Mouse (Mus musculus) midbrain, embryonic 12.5 days (tissue): Measurements from ENCODE around the gene Slc35a5. TPM values are rescaled to one million over a fixed set of nuclear protein-coding genes. Genes with fewer than 3 reads are reported as not detected.

Experiments used
- ATAC-seq: fragments of 200-750 bp; cut with Nextera tagmentation; 2 replicates; pipeline ENCODE4 v1.8.0; 2017; ENCODE audit warnings: low read depth, moderate TSS enrichment, moderate library complexity; ENCODE audit not compliant: low FRiP score
- H3K27ac ChIP-seq: fragments of 300-500 bp; sonication (generic); replicated peaks from 2 replicates; pipeline ENCODE4 v1.5.1; 2016; ENCODE audit warnings: mild to moderate bottlenecking
- H3K27me3 ChIP-seq: fragments of 300-500 bp; sonication (generic); 2 replicates; pipeline ENCODE4 v1.6.1; 2016; ENCODE audit warnings: mild to moderate bottlenecking
- H3K36me3 ChIP-seq: fragments of 300-500 bp; sonication (generic); 2 replicates; pipeline ENCODE4 v1.6.1; 2016
- H3K4me1 ChIP-seq: fragments of 300-500 bp; sonication (generic); 2 replicates; pipeline ENCODE4 v1.6.1; 2016
- H3K4me2 ChIP-seq: fragments of 300-500 bp; sonication (generic); replicated peaks from 2 replicates; pipeline ENCODE4 v1.6.1; 2016; ENCODE audit warnings: mild to moderate bottlenecking, moderate library complexity
- H3K4me3 ChIP-seq: fragments of 300-500 bp; sonication (generic); 2 replicates; pipeline ENCODE4 v1.5.1; 2016; ENCODE audit warnings: mild to moderate bottlenecking
- H3K9ac ChIP-seq: fragments of 300-500 bp; sonication (generic); replicated peaks from 2 replicates; pipeline ENCODE4 v1.6.1; 2016; ENCODE audit warnings: mild to moderate bottlenecking, moderate library complexity
- H3K9me3 ChIP-seq: fragments of 300-500 bp; sonication (generic); 2 replicates; pipeline ENCODE4 v1.6.1; 2016; ENCODE audit warnings: mild to moderate bottlenecking
- WGBS: fragments of 180-500 bp; shearing (Covaris S2); methylation state at CpG from one replicate; pipeline ENCODE4 v1.1.7; 2016; 5-methylcytosine and 5-hydroxymethylcytosine counted together
- polyA plus RNA-seq: library from polyadenylated mRNA; unstranded; fragments of >200 nt; fragmentation: Nextera tagmentation; extraction: Ambion mirVana; gene quantifications from 2 replicates; pipeline ENCODE4 v1.2.1, GENCODE M21; 2016

Slc35a5 gene
- polyA plus RNA-seq, 1 experiment from 2014 or later: 20.4 TPM

GRCm38 (mm10) chr16:45108203-45108878 is 50.2 kb downstream of the Slc35a5 start:
- H3K4me3 ChIP-seq: no peak overlapping the region
- H3K27ac ChIP-seq: no peak overlapping the region
- no peaks in the 10 kb centered on the region for H3K4me1 ChIP-seq
- H3K4me2 ChIP-seq: no peak overlapping the region
- H3K36me3 ChIP-seq: no peaks in the 10 kb centered on the region
- H3K9ac ChIP-seq: no peak overlapping the region
- WGBS: 76% methylated on average over 5 of the region's 5 CpGs
- H3K27me3 ChIP-seq: no peaks in the 10 kb centered on the region
- no peaks in the 10 kb centered on the region for H3K9me3 ChIP-seq
- no peak for ATAC-seq

- no peaks in the 10 kb centered on the region for H3K4me1 ChIP-seq
- H3K9ac ChIP-seq: no peak overlapping the region
- H3K9me3 ChIP-seq: no peaks in the 10 kb centered on the region
- no peak overlapping the region for H3K4me3 ChIP-seq
- H3K36me3 ChIP-seq: no peaks in the 10 kb centered on the region
- no peak for ATAC-seq
- no peak overlapping the region for H3K4me2 ChIP-seq
- no peaks in the 10 kb centered on the region for H3K27me3 ChIP-seq
- no peak overlapping the region for H3K27ac ChIP-seq
- WGBS: 79% methylated on average over 3 of the region's 3 CpGs
Measured at GRCm38 (mm10) chr16:45104993-45105392, 53.5 kb downstream of the Slc35a5 start.

GRCm38 (mm10) chr16:45100892-45101291 is 57.6 kb downstream of the Slc35a5 start:
- no peak overlapping the region for H3K27ac ChIP-seq
- H3K4me3 ChIP-seq: no peak overlapping the region
- H3K36me3 ChIP-seq: no peaks in the 10 kb centered on the region
- H3K4me1 ChIP-seq: 0 out of 2 replicates have a peak, but pooled peaks cover 2% of the 10 kb centered on the region
- no peaks in the 10 kb centered on the region for H3K27me3 ChIP-seq
- H3K9ac ChIP-seq: no peak overlapping the region
- WGBS: 85% methylated on average over 3 of the region's 3 CpGs
- H3K4me2 ChIP-seq: no peak overlapping the region
- no peaks in the 10 kb centered on the region for H3K9me3 ChIP-seq
- ATAC-seq: no peak

- H3K4me2 ChIP-seq: no peak overlapping the region
- no peak for ATAC-seq
Measured at GRCm38 (mm10) chr16:45098886-45099210, 59.7 kb downstream of the Slc35a5 start.

GRCm38 (mm10) chr16:45098186-45098885 is 60.2 kb downstream of the Slc35a5 start:
- Histone ChIP-seq H3K4me1 (peaks cover 10% of the 10 kb centered on the region), H3K9me3 (no peaks in the 10 kb centered on the region), H3K36me3 (no peaks in the 10 kb centered on the region), H3K4me2 (no peak overlapping the region), H3K27me3 (no peaks in the 10 kb centered on the region), H3K27ac (no peak overlapping the region), H3K9ac (no peak overlapping the region), H3K4me3 (no peak overlapping the region)
- ATAC-seq: no peak
- WGBS: 73% methylated on average over 10 of the region's 10 CpGs

More at GRCm38 (mm10) chr16:45098886-45099210, 59.7 kb downstream of the Slc35a5 start:
- no peak overlapping the region for H3K9ac ChIP-seq
- WGBS: 76% methylated on average over 6 of the region's 6 CpGs
- H3K9me3 ChIP-seq: no peaks in the 10 kb centered on the region
- no peak overlapping the region for H3K27ac ChIP-seq
- no peak overlapping the region for H3K4me3 ChIP-seq
- H3K36me3 ChIP-seq: no peaks in the 10 kb centered on the region
- peaks cover 8% of the 10 kb centered on the region for H3K4me1 ChIP-seq
- H3K27me3 ChIP-seq: no peaks in the 10 kb centered on the region

GRCm38 (mm10) chr16:45097467-45097866 is 61.0 kb downstream of the Slc35a5 start:
- Histone ChIP-seq H3K9me3 (no peaks in the 10 kb centered on the region), H3K27me3 (no peaks in the 10 kb centered on the region), H3K36me3 (no peaks in the 10 kb centered on the region), H3K9ac (no peak overlapping the region), H3K4me3 (no peak overlapping the region), H3K4me2 (no peak overlapping the region), H3K4me1 (peaks cover 13% of the 10 kb centered on the region), H3K27ac (no peak overlapping the region)
- WGBS: 93% methylated on average over 2 of the region's 2 CpGs
- no peak for ATAC-seq

- Histone ChIP-seq H3K4me3 (no peak overlapping the region), H3K4me1 (peaks cover 13% of the 10 kb centered on the region), H3K36me3 (no peaks in the 10 kb centered on the region), H3K27ac (no peak overlapping the region), H3K9ac (no peak overlapping the region), H3K27me3 (no peaks in the 10 kb centered on the region), H3K9me3 (no peaks in the 10 kb centered on the region), H3K4me2 (no peak overlapping the region)
- WGBS: 91% methylated on average over 26 of the region's 26 CpGs
- no peak for ATAC-seq
Measured at GRCm38 (mm10) chr16:45095561-45096482, 62.7 kb downstream of the Slc35a5 start.

- ATAC-seq: no peak
- WGBS: 93% methylated on average over 13 of the region's 13 CpGs
Measured at GRCm38 (mm10) chr16:45095030-45095429, 63.5 kb downstream of the Slc35a5 start.

GRCm38 (mm10) chr16:45094136-45094756 is 64.3 kb downstream of the Slc35a5 start:
- peak overlapping the region; percentile 51 for H3K9ac ChIP-seq
- WGBS: 10% methylated on average over 9 of the region's 9 CpGs
- no peak overlapping the region for H3K27ac ChIP-seq
- no peaks in the 10 kb centered on the region for H3K9me3 ChIP-seq
- no peaks in the 10 kb centered on the region for H3K27me3 ChIP-seq
- H3K4me2 ChIP-seq: peak overlapping the region; percentile 51
- H3K36me3 ChIP-seq: no peaks in the 10 kb centered on the region
- H3K4me3 ChIP-seq: peak overlapping the region; percentile 31
- peaks cover 13% of the 10 kb centered on the region for H3K4me1 ChIP-seq
- ATAC-seq: peak; percentile 55; the same call in 1 of the 2 replicates

More at GRCm38 (mm10) chr16:45095030-45095429, 63.5 kb downstream of the Slc35a5 start:
- no peaks in the 10 kb centered on the region for H3K9me3 ChIP-seq
- H3K36me3 ChIP-seq: no peaks in the 10 kb centered on the region
- H3K27me3 ChIP-seq: no peaks in the 10 kb centered on the region
- H3K4me3 ChIP-seq: no peak overlapping the region
- H3K27ac ChIP-seq: no peak overlapping the region
- peaks cover 13% of the 10 kb centered on the region for H3K4me1 ChIP-seq
- H3K9ac ChIP-seq: no peak overlapping the region
- no peak overlapping the region for H3K4me2 ChIP-seq

- H3K27me3 ChIP-seq: no peaks in the 10 kb centered on the region
- peaks cover 11% of the 10 kb centered on the region for H3K4me1 ChIP-seq
- H3K4me2 ChIP-seq: peak within 1 kb of the TSS; percentile 51
- no peaks in the 10 kb centered on the region for H3K36me3 ChIP-seq
- peak within 1 kb of the TSS; percentile 51 for H3K9ac ChIP-seq
- no peaks in the 10 kb centered on the region for H3K9me3 ChIP-seq
- 39% methylated on average over 6 of the region's 6 CpGs for WGBS
- no peak for ATAC-seq
- H3K27ac ChIP-seq: no peak within 1 kb of the TSS
- H3K4me3 ChIP-seq: peak within 1 kb of the TSS; percentile 31
Measured at GRCm38 (mm10) chr16:45093137-45093731, 65.3 kb downstream of the Slc35a5 start, which contains the start of gene Ccdc80. Gene Ccdc80 (plus strand): TSS chr16:45093402.

- Histone ChIP-seq H3K4me1 (peaks cover 11% of the 10 kb centered on the region), H3K27ac (no peak overlapping the region), H3K27me3 (no peaks in the 10 kb centered on the region), H3K9ac (no peak overlapping the region), H3K9me3 (no peaks in the 10 kb centered on the region), H3K4me3 (no peak overlapping the region), H3K4me2 (no peak overlapping the region), H3K36me3 (no peaks in the 10 kb centered on the region)
- peak; percentile 78 for ATAC-seq
- WGBS: 13% methylated on average over 10 of the region's 10 CpGs
Measured at GRCm38 (mm10) chr16:45090005-45090404, 68.5 kb downstream of the Slc35a5 start.
